Mouse (Mus musculus) c-Kit-positive CD71-positive TER-119-positive erythroid progenitor cells, embryonic 14.5 days (primary cell): ENCODE data around the gene Prl4a1.
"Not testable (repeated sequence)": the region's sequence is repeated elsewhere in the genome, so short reads cannot be mapped to it uniquely, and the experiment has no call there.

Experiments
- DNase-seq: peaks from one replicate; pipeline ENCODE4 v3.0.0-alpha.2; 2013; ENCODE audit warnings: low spot score

The Prl4a1 gene

GRCm38 (mm10) chr13:28015912-28016311 is at the start of gene Prl4a1:
Gene Prl4a1, plus strand, starts transcription at chr13:28016212.
- no peak for DNase-seq

- no peak for DNase-seq
Measured at GRCm38 (mm10) chr13:27972931-27973330, 43.1 kb upstream of the Prl4a1 start.

- not testable (repeated sequence) for DNase-seq
Measured at GRCm38 (mm10) chr13:27974281-27974680, 41.7 kb upstream of the Prl4a1 start.

- DNase-seq: no peak
Measured at GRCm38 (mm10) chr13:27977646-27978045, 38.4 kb upstream of the Prl4a1 start.

- not testable (repeated sequence) for DNase-seq
Measured at GRCm38 (mm10) chr13:27996557-27996956, 19.5 kb upstream of the Prl4a1 start.

GRCm38 (mm10) chr13:28029330-28029729 is 13.3 kb downstream of the Prl4a1 start:
- no peak for DNase-seq

- DNase-seq: no peak
Measured at GRCm38 (mm10) chr13:28069315-28069714, 53.3 kb downstream of the Prl4a1 start.
